Mouse (Mus musculus): ENCODE results near the gene Bri3bp. TPM values are rescaled to one million over a fixed set of nuclear protein-coding genes. Genes with fewer than 3 reads are reported as not detected.

Bri3bp gene
- total RNA-seq, 2 experiments from 2014 or later = 2.5 to 3.9 TPM

- no peak overlapping the region for H3K27ac ChIP-seq
- intact Hi-C loops (cut with DNase I) = no loop called here
- DNase-seq = no peak
- H3K4me3 ChIP-seq = no peak overlapping the region
- no peak for TF ChIP-seq CTCF (IDR thresholded peaks at IDR 0.05)
Observed at GRCm38 (mm10) chr5:125443915-125444314, 2.5 kb downstream of the Bri3bp start.

DNA sequence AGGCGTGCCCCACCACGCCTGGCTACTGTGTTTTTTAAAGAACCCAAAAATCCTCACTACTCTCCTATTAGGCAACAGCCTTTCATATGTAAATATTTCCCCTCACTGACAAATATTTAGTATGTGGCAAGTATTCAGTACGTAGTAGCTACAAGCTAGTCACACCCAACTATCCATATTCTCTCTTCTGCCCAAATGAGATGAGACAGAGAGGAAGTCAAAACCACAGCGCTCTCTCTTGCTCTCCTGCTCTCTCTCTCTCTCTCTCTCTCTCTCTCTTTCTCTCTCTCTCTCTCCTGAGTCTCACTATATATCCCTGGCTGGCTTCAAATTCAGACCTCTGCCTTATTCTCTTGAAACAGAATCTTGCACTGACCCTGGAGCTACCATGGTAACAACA lies 3.2 kb downstream of the Bri3bp start:
- intact Hi-C loops (cut with DNase I) = no loop called here

GRCm38 (mm10) chr5:125446344-125446743 lies 5.0 kb downstream of the Bri3bp start:
- H3K4me3 ChIP-seq = no peak overlapping the region
- no peak overlapping the region for H3K27ac ChIP-seq
- intact Hi-C loops (cut with DNase I) = no loop called here
- DNase-seq = no peak
- no peak for TF ChIP-seq CTCF (IDR thresholded peaks at IDR 0.05)

More for the DNA sequence above, 3.2 kb downstream of the Bri3bp start:
- Histone ChIP-seq H3K4me3 (no peak overlapping the region), H3K27ac (no peak overlapping the region)
- DNase-seq = no peak
- no peak for TF ChIP-seq CTCF (IDR thresholded peaks at IDR 0.05)

DNA sequence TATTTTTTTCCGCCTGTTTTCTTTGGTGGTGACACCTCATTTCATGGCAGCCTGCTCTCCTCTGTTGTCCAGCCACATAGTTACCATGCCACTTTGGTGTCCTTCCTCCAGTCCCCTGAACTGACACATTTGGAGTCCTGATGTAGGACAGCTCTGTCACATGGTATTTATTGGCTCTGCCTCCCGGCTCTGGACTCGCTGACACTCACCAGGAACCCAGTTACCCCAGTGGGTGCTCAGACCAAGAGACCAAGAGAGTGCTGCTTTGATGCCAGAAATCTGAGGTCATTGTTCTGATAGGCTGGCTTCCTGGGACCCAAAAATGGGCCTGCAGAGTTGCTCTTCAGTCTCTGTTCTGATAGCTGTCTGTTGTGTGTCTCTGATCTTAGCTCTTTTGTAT lies 6.7 kb downstream of the Bri3bp start:
- Histone ChIP-seq H3K4me3 (no peak overlapping the region), H3K27ac (no peak overlapping the region)
- no peak for TF ChIP-seq CTCF (IDR thresholded peaks at IDR 0.05)
- intact Hi-C loops (cut with DNase I) = no loop called here
- no peak for DNase-seq

DNA sequence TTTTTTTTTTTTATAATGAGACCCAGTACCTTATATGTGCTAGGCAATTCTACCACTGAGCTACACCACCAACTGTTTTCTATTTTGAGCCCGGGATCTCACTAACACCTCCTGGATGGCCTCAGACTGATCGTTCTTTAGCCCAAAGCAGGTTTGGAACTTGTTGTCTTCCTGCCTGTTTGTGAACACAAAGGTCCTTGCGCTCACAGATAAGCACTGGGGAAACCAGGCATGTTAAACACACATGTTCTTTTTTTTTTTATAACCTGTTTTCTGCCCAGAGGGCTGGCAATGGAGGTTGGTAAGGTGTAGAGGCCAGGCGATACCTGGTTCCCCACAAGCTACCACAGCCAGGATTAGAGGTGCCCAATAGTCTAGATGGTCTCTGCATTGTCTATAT lies 7.3 kb downstream of the Bri3bp start:
- no peak for TF ChIP-seq CTCF (IDR thresholded peaks at IDR 0.05)
- H3K4me3 ChIP-seq = no peak overlapping the region
- DNase-seq = no peak
- intact Hi-C loops (cut with DNase I) = no loop called here
- no peak overlapping the region for H3K27ac ChIP-seq

- intact Hi-C loops (cut with DNase I) = no loop called here
- Histone ChIP-seq H3K27ac (no peak overlapping the region), H3K4me3 (no peak overlapping the region)
- DNase-seq = no peak
- TF ChIP-seq CTCF (IDR thresholded peaks at IDR 0.05) = no peak
Observed at GRCm38 (mm10) chr5:125449306-125449705, 7.9 kb downstream of the Bri3bp start.

- Histone ChIP-seq H3K4me3 (no peak overlapping the region), H3K27ac (no peak overlapping the region)
- intact Hi-C loops (cut with DNase I) = no loop called here
- DNase-seq = no peak
- no peak for TF ChIP-seq CTCF (IDR thresholded peaks at IDR 0.05)
Observed at GRCm38 (mm10) chr5:125452573-125452972, 11.2 kb downstream of the Bri3bp start.

DNA sequence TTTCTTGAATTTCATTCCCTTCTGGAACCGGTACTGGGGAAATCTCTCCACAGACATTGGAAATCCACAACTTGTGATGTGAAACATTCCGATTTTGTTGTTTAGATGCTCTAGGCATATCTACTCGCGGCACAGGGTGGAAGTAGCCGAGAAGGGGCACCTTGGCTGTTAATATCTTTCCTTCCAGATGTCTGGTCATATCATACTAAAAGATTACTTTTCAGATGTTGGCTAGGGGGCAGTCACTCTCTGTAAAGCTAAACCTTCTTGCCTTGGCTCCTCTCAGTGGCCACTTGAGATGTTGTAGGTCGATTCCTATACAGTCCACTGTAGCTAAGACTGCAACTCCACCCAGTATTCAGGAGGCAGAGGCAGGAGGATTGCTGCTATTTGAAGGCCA lies 14.7 kb downstream of the Bri3bp start:
- Histone ChIP-seq H3K27ac (no peak overlapping the region), H3K4me3 (no peak overlapping the region)
- DNase-seq = no peak
- TF ChIP-seq CTCF (IDR thresholded peaks at IDR 0.05) = no peak
- intact Hi-C loops (cut with DNase I) = no loop called here

DNA sequence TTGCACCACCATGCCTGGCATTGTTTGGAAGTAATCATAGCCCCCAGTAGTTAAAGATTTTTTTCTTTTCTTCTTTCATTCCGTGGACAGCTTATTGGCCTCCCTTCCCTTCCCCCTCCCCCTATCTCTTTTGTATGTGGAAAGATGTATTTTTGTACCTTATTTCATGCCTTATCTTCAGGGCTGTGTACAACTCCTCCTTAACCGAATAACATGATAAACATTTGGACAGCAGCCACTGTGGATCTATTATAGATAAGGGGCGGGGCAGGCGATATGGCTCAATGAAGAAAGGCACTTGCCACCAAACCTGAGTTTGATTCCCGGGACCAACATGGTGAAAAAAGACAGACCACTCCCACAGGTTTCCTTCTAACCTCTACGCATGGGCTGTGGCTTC lies 16.2 kb downstream of the Bri3bp start:
- DNase-seq = no peak
- TF ChIP-seq CTCF (IDR thresholded peaks at IDR 0.05) = no peak
- Histone ChIP-seq H3K27ac (no peak overlapping the region), H3K4me3 (no peak overlapping the region)
- intact Hi-C loops (cut with DNase I) = no loop called here

- TF ChIP-seq CTCF (IDR thresholded peaks at IDR 0.05) = peak; percentile 21; the same call in 1 of the 2 replicates
- Histone ChIP-seq H3K27ac (no peak overlapping the region), H3K4me3 (no peak overlapping the region)
- DNase-seq = no peak
- intact Hi-C loops (cut with DNase I) = loop anchor here (5.0 kb wide), 2 partner anchors 48 to 78 kb away; no protein-coding TSS in a partner anchor
Observed at GRCm38 (mm10) chr5:125460574-125460973, 19.2 kb downstream of the Bri3bp start.

GRCm38 (mm10) chr5:125461868-125462445 lies 20.6 kb downstream of the Bri3bp start:
- no peak overlapping the region for H3K4me3 ChIP-seq
- no peak overlapping the region for H3K27ac ChIP-seq
- peak; percentile 71 for DNase-seq
- peak; percentile 64 for TF ChIP-seq CTCF (IDR thresholded peaks at IDR 0.05)
- intact Hi-C loops (cut with DNase I) = loop anchor here (5.0 kb wide), 2 partner anchors 50 to 80 kb away; no protein-coding TSS in a partner anchor

DNA sequence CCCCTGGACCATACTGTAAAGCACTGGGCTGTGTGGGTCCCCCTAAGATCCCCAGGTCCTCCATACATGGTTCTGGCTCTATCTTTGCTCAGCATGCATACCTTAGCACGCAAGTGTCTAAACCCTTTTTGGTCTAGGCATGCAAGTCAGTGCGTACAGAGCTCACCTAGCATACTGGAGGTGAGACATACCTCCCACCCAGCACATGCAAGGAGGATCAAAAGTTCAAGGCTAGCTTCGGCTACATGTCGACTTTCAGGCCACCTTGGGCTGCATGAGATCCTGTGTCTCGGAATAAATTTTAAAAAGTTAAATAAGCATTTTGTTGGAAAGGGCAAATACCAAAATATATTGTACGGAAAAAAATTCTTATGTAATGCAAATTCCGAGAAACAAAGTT lies 23.8 kb downstream of the Bri3bp start:
- TF ChIP-seq CTCF (IDR thresholded peaks at IDR 0.05) = no peak
- intact Hi-C loops (cut with DNase I) = loop anchor here (1.0 kb wide), 1 partner anchor 10 kb away; the partner anchor contains the start of gene Aacs
- Histone ChIP-seq H3K4me3 (peak overlapping the region; percentile 56), H3K27ac (peak overlapping the region; percentile 32; the same call in 1 of the 2 replicates)
- no peak for DNase-seq

- Histone ChIP-seq H3K27ac (peak overlapping the region; percentile 65), H3K4me3 (peak overlapping the region; percentile 56)
- peak; percentile 96 for DNase-seq
- TF ChIP-seq CTCF (IDR thresholded peaks at IDR 0.05) = no peak
- intact Hi-C loops (cut with DNase I) = loop anchor here (1.0 kb wide), 1 partner anchor 10 kb away; the partner anchor contains the start of gene Aacs
Observed at GRCm38 (mm10) chr5:125465701-125466106, 24.3 kb downstream of the Bri3bp start.

GRCm38 (mm10) chr5:125466483-125466882 lies 25.1 kb downstream of the Bri3bp start:
- no peak overlapping the region for H3K4me3 ChIP-seq
- intact Hi-C loops (cut with DNase I) = no loop called here

More at GRCm38 (mm10) chr5:125466483-125466882, 25.1 kb downstream of the Bri3bp start:
- no peak overlapping the region for H3K27ac ChIP-seq
- DNase-seq = no peak
- no peak for TF ChIP-seq CTCF (IDR thresholded peaks at IDR 0.05)

Data from gastrocnemius, adult 2 months (tissue).